Mouse (Mus musculus) layer of hippocampus, adult 18-20 months (tissue): ENCODE data around the gene Pigc. TPM values are rescaled to one million over a fixed set of nuclear protein-coding genes. Genes with fewer than 3 reads are reported as not detected.
A peak's percentile ranks its signal among the peaks of the same experiment; 100 is the strongest.

Source experiments
- DNase-seq, 2 experiments: peaks; one replicate each; pipeline ENCODE4 v3.0.0; 2022; ENCODE audit warnings: low spot score in 2 of 2
- total RNA-seq, 2 experiments: library from RNA; stranded (reverse); gene quantifications; 2 replicates each; pipeline ENCODE4 v1.2.3; 2021

The Pigc gene
- total RNA-seq, 2 experiments from 2014 or later, result 13.7 to 14.4 TPM

GRCm38 (mm10) chr1:162008208-162008607 is 39.2 kb downstream of the Pigc start:
- DNase-seq, result no peak

- peak in 1 of 2 experiments; percentile 14 for DNase-seq
Measured at GRCm38 (mm10) chr1:162008631-162009067, 39.7 kb downstream of the Pigc start.

DNA sequence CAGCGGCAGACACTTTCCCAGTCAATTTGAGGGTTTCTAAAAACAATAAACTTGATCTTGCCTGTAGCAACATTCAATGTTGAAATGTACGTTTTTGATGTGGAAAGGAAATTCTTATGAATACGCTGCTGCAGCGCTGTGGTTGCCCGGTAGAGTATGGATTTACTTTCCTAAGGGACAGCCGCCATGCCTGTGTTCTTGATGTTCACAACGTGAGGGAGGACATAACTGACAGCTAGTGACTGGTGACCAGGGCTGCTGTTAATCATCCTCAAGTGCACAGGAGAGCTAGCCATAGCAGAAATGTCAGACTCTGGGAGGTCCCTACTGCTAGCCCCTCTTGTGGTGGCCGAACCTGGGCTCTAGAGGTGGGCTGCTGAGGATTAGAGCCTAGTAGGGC is 40.1 kb downstream of the Pigc start:
- no peak for DNase-seq

- no peak for DNase-seq
Measured at GRCm38 (mm10) chr1:162011523-162012245, 42.7 kb downstream of the Pigc start.

- no peak for DNase-seq
Measured at GRCm38 (mm10) chr1:162013561-162013960, 44.6 kb downstream of the Pigc start.

- no peak for DNase-seq
Measured at GRCm38 (mm10) chr1:162015247-162015862, 46.4 kb downstream of the Pigc start.

GRCm38 (mm10) chr1:162016982-162017381 is 48.0 kb downstream of the Pigc start:
- no peak for DNase-seq

DNA sequence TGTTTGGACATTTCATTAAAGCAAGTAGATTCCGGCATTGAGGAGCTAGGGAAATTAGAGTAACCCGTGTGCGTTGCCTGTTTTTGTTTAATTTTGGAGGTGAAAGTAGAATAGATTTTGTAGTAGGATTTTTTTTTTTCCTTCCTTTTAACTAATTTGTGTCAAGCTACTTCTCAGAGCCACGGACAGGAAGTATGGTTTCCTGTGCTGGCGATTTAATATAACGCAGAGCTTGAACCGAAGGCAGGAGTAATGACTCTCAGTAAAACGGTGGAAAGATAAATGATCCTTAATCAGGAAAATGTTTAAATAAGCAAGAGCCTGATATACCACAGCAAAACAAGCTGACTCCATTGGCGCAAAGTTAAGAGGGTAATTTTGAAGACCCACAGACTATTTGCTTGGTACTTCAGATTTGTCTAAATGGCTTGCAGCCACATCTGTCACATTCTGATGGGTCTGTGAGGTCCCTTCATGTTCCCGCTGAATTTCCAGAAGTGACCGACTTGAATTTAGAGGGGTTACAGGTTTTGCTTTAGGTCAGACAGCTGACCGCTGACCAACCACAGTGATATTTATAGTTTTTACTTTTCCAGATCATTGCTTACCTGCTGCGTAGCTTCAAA is 49.1 kb downstream of the Pigc start:
- DNase-seq, result no peak

DNA sequence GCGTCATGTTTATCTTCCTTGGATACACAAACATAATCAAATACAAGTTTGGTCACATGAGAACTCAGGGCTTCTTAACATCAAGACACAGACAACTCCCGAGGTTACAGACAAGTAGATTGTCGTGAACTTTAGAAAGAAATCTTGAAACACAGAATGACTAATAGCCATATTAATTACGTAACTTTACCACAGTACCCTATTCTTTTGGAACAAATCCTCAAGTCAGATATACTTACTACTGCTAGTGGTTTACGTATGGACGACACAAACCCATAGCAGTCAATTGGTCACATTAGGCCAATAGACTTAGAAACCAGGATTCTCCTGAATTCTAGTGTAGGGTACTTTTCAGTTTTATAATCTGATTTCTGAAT is 49.6 kb downstream of the Pigc start:
- DNase-seq, result no peak

- DNase-seq, result no peak
Measured at GRCm38 (mm10) chr1:162020303-162020731, 51.3 kb downstream of the Pigc start.

GRCm38 (mm10) chr1:162020766-162021165 is 51.8 kb downstream of the Pigc start:
- DNase-seq, result no peak

Other genes with a start within 250 kb of the Pigc start
- not detected for gene Fasl, start 180.7 kb upstream of the Pigc start, total RNA-seq
- gene Suco, start 92.5 kb upstream of the Pigc start, total RNA-seq, result 10 to 100 TPM; 28.6 to 37.1 TPM
- gene 4930558K02Rik, start 10.4 kb downstream of the Pigc start, total RNA-seq, result not detected